ENCODE assay signal across 28 mouse cellular contexts in genomic region chrX:36837069-36837676, GRCm38 (mm10). TPM values are rescaled to one million over a fixed set of nuclear protein-coding genes. Genes with fewer than 3 reads are reported as not detected.
DNase-seq lines count a peak whose midpoint lies in the region; ATAC-seq and TF ChIP-seq lines count a peak whose summit lies in the region.
"Had no signal": no experiment of that assay in that cellular context is flagged by ENCODE, and none has a peak within 500 bp of the region (broad histone marks: within the 10 kb centered on the region; RNA-seq: fewer than 3 reads in every experiment).

No protein-coding gene starts in this region.

- no peak for DNase-seq in intestine, embryonic 14.5 days (ENCODE audit: low spot score)
- peak; percentile 83 for DNase-seq in R1 (ENCODE audit: low read depth, low spot score)
- peak; percentile 54 for DNase-seq in c-Kit-positive CD71-positive TER-119-positive erythroid progenitor cells, embryonic 14.5 days (ENCODE audit: low spot score)
- no peak for DNase-seq in adrenal gland, postnatal 36 days
- no peak for DNase-seq in hindbrain, embryonic 11.5 days (ENCODE audit: low spot score)
- no peak for DNase-seq in embryo, embryonic 11 days
- DNase-seq: adrenal gland, adult 2 months; adrenal gland, postnatal 14 days; cerebellum, adult 11 months; cerebellum, adult 2 months; cerebellum, adult 9-11 months; cerebellum, postnatal 25 days; gastrocnemius, adult 2 months; gastrocnemius, postnatal 14 days; heart, adult 11 months; heart, postnatal 14 days; kidney, adult 18-20 months had no signal

- H3K9me3 ChIP-seq in intestine, embryonic 14.5 days (ENCODE audit: control insufficient read depth, low read length): no peaks in the 10 kb centered on the region
- no peaks in the 10 kb centered on the region for H3K9me3 ChIP-seq in intestine, postnatal 0 days (ENCODE audit: control insufficient read depth)
- no peaks in the 10 kb centered on the region for H3K9me3 ChIP-seq in ES-Bruce4 (replicated peaks; ENCODE audit: control insufficient read depth, insufficient read depth, low read length, poor library complexity, severe bottlenecking)
- no peaks in the 10 kb centered on the region for H3K9me3 ChIP-seq in hindbrain, embryonic 11.5 days (ENCODE audit: control insufficient read depth, low read length)
- H3K9me3 ChIP-seq: embryonic facial prominence, embryonic 10.5 days; embryonic facial prominence, embryonic 13.5 days; forebrain, embryonic 12.5 days; forebrain, embryonic 15.5 days; heart, embryonic 12.5 days; heart, embryonic 15.5 days; hindbrain, embryonic 13.5 days had no signal

- H3K9ac ChIP-seq in intestine, embryonic 14.5 days (ENCODE audit: low read length): no peak overlapping the region
- H3K9ac ChIP-seq in intestine, postnatal 0 days (ENCODE audit: low read depth, low read length): no peak overlapping the region
- H3K9ac ChIP-seq in ES-Bruce4 (ENCODE audit: low read depth, poor library complexity, severe bottlenecking): no peak overlapping the region
- no peak overlapping the region for H3K9ac ChIP-seq in hindbrain, embryonic 11.5 days (ENCODE audit: low read depth, low read length)
- H3K9ac ChIP-seq: embryonic facial prominence, embryonic 13.5 days; forebrain, embryonic 12.5 days; forebrain, embryonic 15.5 days; heart, embryonic 12.5 days; heart, embryonic 15.5 days; hindbrain, embryonic 13.5 days had no signal

- H3K36me3 ChIP-seq in intestine, embryonic 14.5 days (ENCODE audit: control insufficient read depth, insufficient read depth, low read length): no peaks in the 10 kb centered on the region
- H3K36me3 ChIP-seq in intestine, postnatal 0 days (ENCODE audit: control insufficient read depth, insufficient read depth): no peaks in the 10 kb centered on the region
- no peaks in the 10 kb centered on the region for H3K36me3 ChIP-seq in ES-Bruce4 (ENCODE audit: control insufficient read depth, insufficient read depth, low read length, poor library complexity, severe bottlenecking)
- H3K36me3 ChIP-seq in hindbrain, embryonic 11.5 days (ENCODE audit: control insufficient read depth, insufficient read depth, low read length): no peaks in the 10 kb centered on the region
- H3K36me3 ChIP-seq: embryonic facial prominence, embryonic 10.5 days; embryonic facial prominence, embryonic 13.5 days; forebrain, embryonic 12.5 days; forebrain, embryonic 15.5 days; heart, embryonic 12.5 days; heart, embryonic 15.5 days; hindbrain, embryonic 13.5 days had no signal

- peak; percentile 47; the same call in 1 of the 2 replicates for ATAC-seq in intestine, embryonic 14.5 days (replicated peaks; ENCODE audit: low FRiP score, low TSS enrichment, low read depth)
- ATAC-seq in intestine, postnatal 0 days: no peak
- no peak for ATAC-seq in hindbrain, embryonic 11.5 days (ENCODE audit: low FRiP score)
- ATAC-seq: forebrain, embryonic 15.5 days; hindbrain, embryonic 16.5 days had no signal

- TF ChIP-seq POLR2A in ES-Bruce4 (IDR thresholded peaks at IDR 0.05; ENCODE audit: insufficient read depth, low read length): no peak

- H3K27ac ChIP-seq in intestine, embryonic 14.5 days (ENCODE audit: low read depth): no peak overlapping the region
- no peak overlapping the region for H3K27ac ChIP-seq in intestine, postnatal 0 days (ENCODE audit: low read depth, low read length)
- peak overlapping the region; percentile 91; the same call in 1 of the 2 replicates for H3K27ac ChIP-seq in ES-Bruce4 (ENCODE audit: insufficient read depth, low read length)
- H3K27ac ChIP-seq in hindbrain, embryonic 11.5 days (ENCODE audit: low read depth, low read length): no peak overlapping the region
- H3K27ac ChIP-seq: embryonic facial prominence, embryonic 10.5 days; embryonic facial prominence, embryonic 13.5 days; forebrain, embryonic 12.5 days; forebrain, embryonic 15.5 days; gastrocnemius, adult 2 months; heart, embryonic 15.5 days; hindbrain, embryonic 13.5 days had no signal

- no peak overlapping the region for H3K4me3 ChIP-seq in intestine, embryonic 14.5 days (ENCODE audit: low read depth, low read length)
- H3K4me3 ChIP-seq in intestine, postnatal 0 days (ENCODE audit: low read depth, low read length): no peak overlapping the region
- no peak overlapping the region for H3K4me3 ChIP-seq in ES-Bruce4 (ENCODE audit: low read depth, low read length)
- H3K4me3 ChIP-seq in hindbrain, embryonic 11.5 days (ENCODE audit: low read depth, low read length): no peak overlapping the region
- H3K4me3 ChIP-seq: embryonic facial prominence, embryonic 10.5 days; embryonic facial prominence, embryonic 13.5 days; erythroblast, embryonic 14.5 days; forebrain, embryonic 12.5 days; forebrain, embryonic 15.5 days; gastrocnemius, adult 2 months; heart, embryonic 12.5 days; heart, embryonic 15.5 days; hindbrain, embryonic 13.5 days had no signal

- no peak overlapping the region for H3K4me2 ChIP-seq in intestine, embryonic 14.5 days (ENCODE audit: low read length)
- no peak overlapping the region for H3K4me2 ChIP-seq in intestine, postnatal 0 days (replicated peaks; ENCODE audit: low read depth)
- no peak overlapping the region for H3K4me2 ChIP-seq in hindbrain, embryonic 11.5 days (replicated peaks; ENCODE audit: low read depth, low read length)
- H3K4me2 ChIP-seq: embryonic facial prominence, embryonic 13.5 days; forebrain, embryonic 12.5 days; forebrain, embryonic 15.5 days; heart, embryonic 12.5 days; heart, embryonic 15.5 days; hindbrain, embryonic 13.5 days had no signal

- no peak for TF ChIP-seq CTCF in intestine, postnatal 0 days (IDR thresholded peaks at IDR 0.05; ENCODE audit: low read depth)
- TF ChIP-seq CTCF in ES-Bruce4 (IDR thresholded peaks at IDR 0.05; ENCODE audit: low read depth, low read length): no peak

- peak; percentile 79; the same call in 1 of the 2 replicates for TF ChIP-seq EP300 in ES-Bruce4 (IDR thresholded peaks at IDR 0.05; ENCODE audit: insufficient read depth, low read depth, low read length)

- no peaks in the 10 kb centered on the region for H3K27me3 ChIP-seq in intestine, embryonic 14.5 days (replicated peaks; ENCODE audit: control insufficient read depth, insufficient read depth, low read length)
- no peaks in the 10 kb centered on the region for H3K27me3 ChIP-seq in intestine, postnatal 0 days (replicated peaks; ENCODE audit: control insufficient read depth, insufficient read depth, low read length)
- no peaks in the 10 kb centered on the region for H3K27me3 ChIP-seq in ES-Bruce4 (ENCODE audit: control insufficient read depth, insufficient read depth, low read length, poor library complexity, severe bottlenecking)
- no peaks in the 10 kb centered on the region for H3K27me3 ChIP-seq in hindbrain, embryonic 11.5 days (ENCODE audit: control insufficient read depth, insufficient read depth, low read length)
- H3K27me3 ChIP-seq: embryonic facial prominence, embryonic 13.5 days; forebrain, embryonic 12.5 days; forebrain, embryonic 15.5 days; heart, embryonic 12.5 days; heart, embryonic 15.5 days; hindbrain, embryonic 13.5 days had no signal

- no peaks in the 10 kb centered on the region for H3K4me1 ChIP-seq in intestine, embryonic 14.5 days (replicated peaks; ENCODE audit: control insufficient read depth, insufficient read depth, low read length)
- no peaks in the 10 kb centered on the region for H3K4me1 ChIP-seq in intestine, postnatal 0 days (replicated peaks; ENCODE audit: control insufficient read depth, insufficient read depth, low read length)
- peaks cover 3% of the 10 kb centered on the region for H3K4me1 ChIP-seq in ES-Bruce4 (ENCODE audit: control insufficient read depth, insufficient read depth, low read length)
- no peaks in the 10 kb centered on the region for H3K4me1 ChIP-seq in hindbrain, embryonic 11.5 days (replicated peaks; ENCODE audit: control insufficient read depth, insufficient read depth, low read length)
- H3K4me1 ChIP-seq: embryonic facial prominence, embryonic 13.5 days; forebrain, embryonic 15.5 days; heart, embryonic 12.5 days had no signal

- 51% methylated on average over 6 of the region's 6 CpGs for WGBS in intestine, embryonic 14.5 days
- WGBS in intestine, postnatal 0 days: 49% methylated on average over 6 of the region's 6 CpGs
- 71% methylated on average over 6 of the region's 6 CpGs for WGBS in hindbrain, embryonic 11.5 days

RNA-seq across cellular contexts. Expression of gene Ube2a, which starts 36.5 kb away (rescaled TPM):
- 114 and 117 TPM in 2 replicates for polyA plus RNA-seq in intestine, embryonic 14.5 days (2014; fragmentation: Nextera tagmentation; extraction: Ambion mirVana)
- 153 and 168 TPM in 2 replicates for polyA plus RNA-seq in intestine, postnatal 0 days (2015; fragmentation: Nextera tagmentation; extraction: Ambion mirVana)
- polyA plus RNA-seq in ES-Bruce4 (2011; ENCODE audit: insufficient read depth, insufficient read length, low read depth, missing spikeins): 101 and 112 TPM in 2 replicates
- 10 to 100 TPM; 63.2 to 66.3 TPM for total RNA-seq in adrenal gland, postnatal 36 days (2021)
- polyA plus RNA-seq in hindbrain, embryonic 11.5 days (2014; fragmentation: Nextera tagmentation; extraction: Ambion mirVana): 123 and 138 TPM in 2 replicates

RNA-seq across cellular contexts. Expression of gene C330007P06Rik, which starts 36.7 kb away (rescaled TPM):
- polyA plus RNA-seq in intestine, embryonic 14.5 days (2014; fragmentation: Nextera tagmentation; extraction: Ambion mirVana): 30.7 and 32.5 TPM in 2 replicates
- polyA plus RNA-seq in intestine, postnatal 0 days (2015; fragmentation: Nextera tagmentation; extraction: Ambion mirVana): 17.8 and 18.1 TPM in 2 replicates
- 20.2 and 20.7 TPM in 2 replicates for polyA plus RNA-seq in ES-Bruce4 (2011; ENCODE audit: insufficient read depth, insufficient read length, low read depth, missing spikeins)
- total RNA-seq in adrenal gland, postnatal 36 days (2021): 10 to 100 TPM; 50.3 to 51.5 TPM
- polyA plus RNA-seq in hindbrain, embryonic 11.5 days (2014; fragmentation: Nextera tagmentation; extraction: Ambion mirVana): 38.9 and 41.4 TPM in 2 replicates

RNA-seq across cellular contexts. Expression of gene Slc25a5, which starts 41.7 kb away (rescaled TPM):
- 766 and 827 TPM in 2 replicates for polyA plus RNA-seq in intestine, embryonic 14.5 days (2014; fragmentation: Nextera tagmentation; extraction: Ambion mirVana)
- 1,696 and 1,837 TPM in 2 replicates for polyA plus RNA-seq in intestine, postnatal 0 days (2015; fragmentation: Nextera tagmentation; extraction: Ambion mirVana)
- 680 TPM in 2 replicates for polyA plus RNA-seq in ES-Bruce4 (2011; ENCODE audit: insufficient read depth, insufficient read length, low read depth, missing spikeins)
- 100 to 1,000 TPM; 483 to 490 TPM for total RNA-seq in adrenal gland, postnatal 36 days (2021)
- polyA plus RNA-seq in hindbrain, embryonic 11.5 days (2014; fragmentation: Nextera tagmentation; extraction: Ambion mirVana): 838 and 896 TPM in 2 replicates

Comparison
In these comparisons a context has a peak if more than half of its experiments do, and no peak if none do; other contexts are left out.
1. DNase-seq: peak in R1 (single experiment) and c-Kit-positive CD71-positive TER-119-positive erythroid progenitor cells, embryonic 14.5 days (single experiment); none in intestine, embryonic 14.5 days (single experiment), adrenal gland, postnatal 36 days (0 of 2), hindbrain, embryonic 11.5 days (single experiment) and embryo, embryonic 11 days (single experiment).